Mouse (Mus musculus): ENCODE measurements around the gene Tmem208. TPM values are rescaled to one million over a fixed set of nuclear protein-coding genes. Genes with fewer than 3 reads are reported as not detected.

Tmem208 gene
- polyA plus RNA-seq, 1 experiment from 2014 or later = 128 TPM

- Histone ChIP-seq H3K9ac (replicated peaks; ENCODE audit: low read depth, low read length) (peak overlapping the region; percentile 67), H3K4me1 (ENCODE audit: control insufficient read depth, insufficient read depth, low read length) (peaks cover 19% of the 10 kb centered on the region), H3K36me3 (ENCODE audit: control insufficient read depth, insufficient read depth, low read length) (no peaks in the 10 kb centered on the region), H3K27ac (ENCODE audit: low read length) (0 out of 2 replicates have a peak overlapping the region, but pooled peaks have one; percentile 34), H3K4me2 (replicated peaks; ENCODE audit: low read depth, low read length) (peak overlapping the region; percentile 95), H3K4me3 (ENCODE audit: low read depth, low read length) (peak overlapping the region; percentile 80), H3K9me3 (ENCODE audit: control insufficient read depth, low read depth, low read length) (no peaks in the 10 kb centered on the region), H3K27me3 (ENCODE audit: control insufficient read depth, insufficient read depth, low read length) (no peaks in the 10 kb centered on the region)
- 0% methylated on average over 42 of the region's 48 CpGs for WGBS
- ATAC-seq (ENCODE audit: insufficient number of reproducible peaks, insufficient read depth, low FRiP score, low read depth) = no peak
Observed at GRCm38 (mm10) chr8:105349096-105349771, 23.1 kb downstream of the Tmem208 start.

GRCm38 (mm10) chr8:105350186-105350585, 24.0 kb downstream of the Tmem208 start:
- peaks cover 16% of the 10 kb centered on the region for H3K4me1 ChIP-seq (ENCODE audit: control insufficient read depth, insufficient read depth, low read length)
- no peaks in the 10 kb centered on the region for H3K9me3 ChIP-seq (ENCODE audit: control insufficient read depth, low read depth, low read length)
- ATAC-seq (ENCODE audit: insufficient number of reproducible peaks, insufficient read depth, low FRiP score, low read depth) = no peak
- H3K36me3 ChIP-seq (ENCODE audit: control insufficient read depth, insufficient read depth, low read length) = no peaks in the 10 kb centered on the region
- no peak overlapping the region for H3K27ac ChIP-seq (ENCODE audit: low read length)
- no peaks in the 10 kb centered on the region for H3K27me3 ChIP-seq (ENCODE audit: control insufficient read depth, insufficient read depth, low read length)
- H3K4me3 ChIP-seq (ENCODE audit: low read depth, low read length) = peak overlapping the region; percentile 80; the same call in 1 of the 2 replicates
- 0 out of 2 replicates have a peak overlapping the region, but pooled peaks have one; percentile 3 for H3K9ac ChIP-seq (replicated peaks; ENCODE audit: low read depth, low read length)
- 43% methylated on average over 7 of the region's 7 CpGs for WGBS
- H3K4me2 ChIP-seq (replicated peaks; ENCODE audit: low read depth, low read length) = peak overlapping the region; percentile 95

- Histone ChIP-seq H3K9me3 (ENCODE audit: control insufficient read depth, low read depth, low read length) (no peaks in the 10 kb centered on the region), H3K4me3 (ENCODE audit: low read depth, low read length) (no peak overlapping the region), H3K9ac (replicated peaks; ENCODE audit: low read depth, low read length) (no peak overlapping the region), H3K36me3 (ENCODE audit: control insufficient read depth, insufficient read depth, low read length) (no peaks in the 10 kb centered on the region), H3K27ac (ENCODE audit: low read length) (no peak overlapping the region), H3K4me2 (replicated peaks; ENCODE audit: low read depth, low read length) (no peak overlapping the region), H3K4me1 (ENCODE audit: control insufficient read depth, insufficient read depth, low read length) (peaks cover 6% of the 10 kb centered on the region), H3K27me3 (ENCODE audit: control insufficient read depth, insufficient read depth, low read length) (no peaks in the 10 kb centered on the region)
- ATAC-seq (ENCODE audit: insufficient number of reproducible peaks, insufficient read depth, low FRiP score, low read depth) = no peak
- 78% methylated on average over 8 of the region's 8 CpGs for WGBS
Observed at GRCm38 (mm10) chr8:105353583-105354135, 27.5 kb downstream of the Tmem208 start.

DNA sequence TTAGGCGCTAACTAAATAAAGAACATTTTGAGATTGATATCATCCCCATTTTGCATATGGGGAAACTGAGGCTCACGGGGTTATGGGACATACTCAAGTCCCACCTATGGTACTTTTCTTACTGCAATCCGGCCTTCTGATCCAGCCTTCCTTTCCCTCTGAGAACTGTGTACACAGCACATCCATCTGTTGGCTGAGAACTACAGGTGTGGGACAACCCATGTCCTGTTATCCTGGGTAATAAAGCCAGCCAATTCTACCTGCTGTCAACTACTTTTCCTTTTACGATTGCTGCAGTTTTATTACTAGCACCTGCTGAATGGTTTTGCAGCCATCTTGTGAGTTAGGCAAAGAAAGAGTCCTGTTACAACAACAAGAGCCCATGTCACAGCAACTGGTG, 28.4 kb downstream of the Tmem208 start:
- no peak for ATAC-seq (ENCODE audit: insufficient number of reproducible peaks, insufficient read depth, low FRiP score, low read depth)
- H3K9ac ChIP-seq (replicated peaks; ENCODE audit: low read depth, low read length) = no peak overlapping the region
- WGBS = 91% methylated on average over 4 of the region's 4 CpGs

GRCm38 (mm10) chr8:105355179-105356024, 29.2 kb downstream of the Tmem208 start:
- no peak overlapping the region for H3K4me2 ChIP-seq (replicated peaks; ENCODE audit: low read depth, low read length)
- no peak overlapping the region for H3K4me3 ChIP-seq (ENCODE audit: low read depth, low read length)
- 73% methylated on average over 26 of the region's 26 CpGs for WGBS
- no peak overlapping the region for H3K9ac ChIP-seq (replicated peaks; ENCODE audit: low read depth, low read length)
- no peaks in the 10 kb centered on the region; the same call in 1 of the 2 replicates for H3K4me1 ChIP-seq (ENCODE audit: control insufficient read depth, insufficient read depth, low read length)
- H3K9me3 ChIP-seq (ENCODE audit: control insufficient read depth, low read depth, low read length) = no peaks in the 10 kb centered on the region
- H3K27ac ChIP-seq (ENCODE audit: low read length) = no peak overlapping the region
- H3K36me3 ChIP-seq (ENCODE audit: control insufficient read depth, insufficient read depth, low read length) = no peaks in the 10 kb centered on the region
- ATAC-seq (ENCODE audit: insufficient number of reproducible peaks, insufficient read depth, low FRiP score, low read depth) = no peak
- H3K27me3 ChIP-seq (ENCODE audit: control insufficient read depth, insufficient read depth, low read length) = no peaks in the 10 kb centered on the region

More for the DNA sequence above, 28.4 kb downstream of the Tmem208 start:
- no peaks in the 10 kb centered on the region for H3K9me3 ChIP-seq (ENCODE audit: control insufficient read depth, low read depth, low read length)
- no peak overlapping the region for H3K4me3 ChIP-seq (ENCODE audit: low read depth, low read length)
- H3K36me3 ChIP-seq (ENCODE audit: control insufficient read depth, insufficient read depth, low read length) = no peaks in the 10 kb centered on the region
- no peak overlapping the region for H3K4me2 ChIP-seq (replicated peaks; ENCODE audit: low read depth, low read length)
- H3K27me3 ChIP-seq (ENCODE audit: control insufficient read depth, insufficient read depth, low read length) = no peaks in the 10 kb centered on the region
- no peak overlapping the region for H3K27ac ChIP-seq (ENCODE audit: low read length)
- peaks cover 6% of the 10 kb centered on the region for H3K4me1 ChIP-seq (ENCODE audit: control insufficient read depth, insufficient read depth, low read length)

DNA sequence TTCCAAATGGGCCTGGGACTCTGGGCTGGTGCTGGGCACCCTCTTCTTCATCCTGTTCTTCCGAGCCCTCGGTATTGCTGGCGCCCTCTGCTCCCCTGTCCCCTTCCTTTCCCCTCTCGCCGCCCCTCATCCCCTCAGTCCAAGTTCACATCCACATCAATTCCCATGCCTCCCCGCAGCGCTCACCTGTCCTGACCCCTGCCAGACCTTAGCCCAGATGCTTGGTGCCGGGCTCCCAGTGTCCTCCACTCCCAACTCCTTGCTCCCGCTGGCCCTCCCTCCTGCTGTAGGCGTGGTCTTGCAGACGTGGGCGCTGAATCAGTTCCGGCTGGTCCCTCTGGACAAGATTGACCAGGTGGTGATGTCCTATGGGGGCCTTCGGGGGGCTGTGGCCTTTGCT, 30.5 kb downstream of the Tmem208 start:
- H3K9ac ChIP-seq (replicated peaks; ENCODE audit: low read depth, low read length) = no peak overlapping the region
- H3K4me2 ChIP-seq (replicated peaks; ENCODE audit: low read depth, low read length) = no peak overlapping the region
- no peaks in the 10 kb centered on the region for H3K27me3 ChIP-seq (ENCODE audit: control insufficient read depth, insufficient read depth, low read length)
- H3K4me3 ChIP-seq (ENCODE audit: low read depth, low read length) = no peak overlapping the region
- H3K36me3 ChIP-seq (ENCODE audit: control insufficient read depth, insufficient read depth, low read length) = no peaks in the 10 kb centered on the region
- no peak overlapping the region for H3K27ac ChIP-seq (ENCODE audit: low read length)
- no peak for ATAC-seq (ENCODE audit: insufficient number of reproducible peaks, insufficient read depth, low FRiP score, low read depth)
- H3K4me1 ChIP-seq (ENCODE audit: control insufficient read depth, insufficient read depth, low read length) = no peaks in the 10 kb centered on the region; the same call in 1 of the 2 replicates
- no peaks in the 10 kb centered on the region for H3K9me3 ChIP-seq (ENCODE audit: control insufficient read depth, low read depth, low read length)
- WGBS = 84% methylated on average over 14 of the region's 14 CpGs

GRCm38 (mm10) chr8:105359208-105359607, 33.1 kb downstream of the Tmem208 start:
- 0 out of 2 replicates have a peak, but pooled peaks have one; percentile 15 for ATAC-seq (ENCODE audit: insufficient number of reproducible peaks, insufficient read depth, low FRiP score, low read depth)
- 64% methylated on average over 15 of the region's 15 CpGs for WGBS
- Histone ChIP-seq H3K27ac (ENCODE audit: low read length) (no peak overlapping the region), H3K9me3 (ENCODE audit: control insufficient read depth, low read depth, low read length) (no peaks in the 10 kb centered on the region), H3K36me3 (ENCODE audit: control insufficient read depth, insufficient read depth, low read length) (no peaks in the 10 kb centered on the region), H3K4me2 (replicated peaks; ENCODE audit: low read depth, low read length) (no peak overlapping the region), H3K4me3 (ENCODE audit: low read depth, low read length) (no peak overlapping the region), H3K4me1 (ENCODE audit: control insufficient read depth, insufficient read depth, low read length) (peaks cover 7% of the 10 kb centered on the region; the same call in 1 of the 2 replicates), H3K27me3 (ENCODE audit: control insufficient read depth, insufficient read depth, low read length) (no peaks in the 10 kb centered on the region), H3K9ac (replicated peaks; ENCODE audit: low read depth, low read length) (no peak overlapping the region)

DNA sequence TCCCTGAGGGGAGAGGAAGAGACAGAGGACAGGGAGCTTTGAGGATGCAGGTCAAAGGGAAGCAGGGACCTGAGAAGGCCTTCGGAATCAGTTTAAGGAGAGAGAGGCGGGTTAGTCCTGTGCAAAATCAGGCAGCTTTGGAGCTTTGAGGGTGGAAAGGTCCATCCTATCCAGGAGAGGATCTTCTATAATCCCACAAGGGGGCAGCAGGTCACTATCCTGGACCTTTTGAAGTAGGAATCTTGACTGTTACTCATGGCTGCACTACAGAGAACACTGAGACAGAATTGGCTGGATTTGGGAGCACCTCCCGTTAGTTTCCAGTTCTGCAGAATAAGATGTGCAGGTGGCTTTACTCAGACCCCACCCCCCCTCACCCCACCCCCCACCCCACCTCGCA, 33.5 kb downstream of the Tmem208 start:
- no peaks in the 10 kb centered on the region for H3K27me3 ChIP-seq (ENCODE audit: control insufficient read depth, insufficient read depth, low read length)
- no peak for ATAC-seq (ENCODE audit: insufficient number of reproducible peaks, insufficient read depth, low FRiP score, low read depth)

More for the DNA sequence above, 33.5 kb downstream of the Tmem208 start:
- H3K9ac ChIP-seq (replicated peaks; ENCODE audit: low read depth, low read length) = no peak overlapping the region
- H3K4me2 ChIP-seq (replicated peaks; ENCODE audit: low read depth, low read length) = no peak overlapping the region
- no peak overlapping the region for H3K27ac ChIP-seq (ENCODE audit: low read length)
- H3K4me1 ChIP-seq (ENCODE audit: control insufficient read depth, insufficient read depth, low read length) = peaks cover 7% of the 10 kb centered on the region; the same call in 1 of the 2 replicates
- no peaks in the 10 kb centered on the region for H3K36me3 ChIP-seq (ENCODE audit: control insufficient read depth, insufficient read depth, low read length)
- H3K4me3 ChIP-seq (ENCODE audit: low read depth, low read length) = no peak overlapping the region
- H3K9me3 ChIP-seq (ENCODE audit: control insufficient read depth, low read depth, low read length) = no peaks in the 10 kb centered on the region
- 32% methylated on average over 4 of the region's 4 CpGs for WGBS
